Comparison of ENCODE assay signal across 8 mouse cellular contexts in genomic region chr3:75202808-75203503, GRCm38 (mm10). TPM values are rescaled to one million over a fixed set of nuclear protein-coding genes. Genes with fewer than 3 reads are reported as not detected.
A peak's percentile ranks its signal among the peaks of the same experiment; 100 is the strongest.
DNase-seq lines count a peak whose midpoint lies in the region; ATAC-seq lines count a peak whose summit lies in the region.

No protein-coding gene starts in this region.

- no peak for DNase-seq in cerebellum, adult 9-11 months
- DNase-seq in NIH3T3 (ENCODE audit: low read depth), result peak; percentile 65
- peak; percentile 58 to 60 for DNase-seq in cerebellum, postnatal 36 days
- DNase-seq in layer of hippocampus, adult 9-11 months, result peak; percentile 8
- peak; percentile 31 for DNase-seq in right cerebral cortex, postnatal 25 days

- ATAC-seq in cerebellum, adult (ENCODE audit: insufficient number of reproducible peaks, low FRiP score, low TSS enrichment), result peak; percentile 64; the same call in 1 of the 2 replicates
- ATAC-seq in hematopoietic stem cell, adult 5-6 weeks (replicated peaks in 1 of 2; ENCODE audit: insufficient read depth in 1 of 2, low FRiP score in 2 of 2, low TSS enrichment in 1 of 2, low read depth in 1 of 2, poor library complexity in 2 of 2, severe bottlenecking in 2 of 2), result peak; percentile 78 to 87
- peak; percentile 92 for ATAC-seq in megakaryocyte, adult 5-6 weeks (ENCODE audit: poor library complexity, severe bottlenecking)

RNA-seq across cellular contexts. Expression of gene Zbbx, which starts 38.1 kb away (rescaled TPM):
- total RNA-seq in hematopoietic stem cell, adult 5-6 weeks (2017), result not detected in 2 replicates
- total RNA-seq in megakaryocyte, adult 5-6 weeks (2015), result not detected in 2 replicates
- total RNA-seq in megakaryocyte, adult 5-6 weeks (2017), result not detected in 2 replicates
